ENCODE assay signal across 9 mouse cellular contexts in the genomic region with DNA sequence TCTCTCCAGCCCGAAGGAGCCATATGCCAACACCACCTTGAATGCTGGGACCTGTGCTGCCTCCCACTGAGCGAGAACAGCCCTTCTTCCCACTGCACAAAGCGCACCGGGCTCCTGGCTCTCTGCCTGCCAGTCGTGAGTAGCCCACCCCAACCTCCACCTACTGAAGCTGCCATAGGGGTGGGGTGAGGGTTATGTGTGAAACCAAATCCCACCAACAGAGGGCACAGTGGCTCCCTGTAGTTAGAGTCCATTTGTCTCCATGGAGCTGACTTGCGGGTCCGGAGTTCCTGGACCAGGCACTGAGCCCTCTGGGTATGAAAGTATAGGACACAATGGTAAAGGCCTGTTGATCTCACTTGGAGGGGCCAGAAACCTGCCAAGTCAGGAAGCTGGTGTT. TPM values are rescaled to one million over a fixed set of nuclear protein-coding genes. Genes with fewer than 3 reads are reported as not detected.
DNase-seq lines count a peak whose midpoint lies in the region; ATAC-seq and TF ChIP-seq lines count a peak whose summit lies in the region.
"Had no signal": no experiment of that assay in that cellular context is flagged by ENCODE, and none has a peak within 500 bp of the region (broad histone marks: within the 10 kb centered on the region; RNA-seq: fewer than 3 reads in every experiment).

No protein-coding gene starts in this region.

- no peak overlapping the region for H3K9ac ChIP-seq in forebrain, postnatal 0 days

- no peak overlapping the region for H3K27ac ChIP-seq in gastrocnemius, adult 2 months
- H3K27ac ChIP-seq in forebrain, postnatal 0 days (ENCODE audit: low read depth, low read length), result no peak overlapping the region

- peak; percentile 61 for TF ChIP-seq CTCF in gastrocnemius, adult 2 months (IDR thresholded peaks at IDR 0.05)
- TF ChIP-seq CTCF in forebrain, postnatal 0 days (IDR thresholded peaks at IDR 0.05; ENCODE audit: low read depth), result peak; percentile 63

- H3K9me3 ChIP-seq in forebrain, postnatal 0 days (ENCODE audit: low read length), result no peaks in the 10 kb centered on the region

- no peaks in the 10 kb centered on the region for H3K4me1 ChIP-seq in forebrain, postnatal 0 days (ENCODE audit: insufficient read depth)

- no peaks in the 10 kb centered on the region for H3K27me3 ChIP-seq in forebrain, postnatal 0 days (ENCODE audit: insufficient read depth, low read length)

- H3K36me3 ChIP-seq in forebrain, postnatal 0 days (ENCODE audit: insufficient read depth), result no peaks in the 10 kb centered on the region

- H3K4me3 ChIP-seq in gastrocnemius, adult 2 months, result no peak overlapping the region
- no peak overlapping the region for H3K4me3 ChIP-seq in forebrain, postnatal 0 days (ENCODE audit: low read depth, low read length)

- no peak overlapping the region for H3K4me2 ChIP-seq in forebrain, postnatal 0 days (ENCODE audit: low read depth)

- no peak for DNase-seq in gastrocnemius, adult 2 months
- no peak for DNase-seq in gastrocnemius, postnatal 14 days
- DNase-seq in 3T3-L1 (ENCODE audit: low read depth, low spot score) (peak; percentile 68), R1 (ENCODE audit: low read depth, low spot score) (peak; percentile 80)
- DNase-seq in forebrain, postnatal 0 days, result peak; percentile 37
- DNase-seq in lung, postnatal 10 days, result peak; percentile 63
- peak; percentile 33 to 34 for DNase-seq in thymus, postnatal 36 days
- DNase-seq in layer of hippocampus, postnatal 36 days, result no peak

- peak; percentile 30; the same call in 1 of the 2 replicates for ATAC-seq in forebrain, postnatal 0 days

- WGBS in forebrain, postnatal 0 days, result 10% methylated on average over 7 of the region's 7 CpGs

- intact Hi-C loops in gastrocnemius, adult 2 months (cut with DNase I), result no loop called here
- intact Hi-C loops in gastrocnemius, postnatal 14 days (cut with DNase I; ENCODE audit: low total_unique reads), result loop anchor here (5.0 kb wide), 2 partner anchors 78 to 283 kb away; no protein-coding TSS in a partner anchor

RNA-seq across cellular contexts. Expression of a gene that starts 10.2 kb away (rescaled TPM):
- not detected for total RNA-seq in gastrocnemius, adult 2 months (2021)
- total RNA-seq in gastrocnemius, postnatal 14 days (2021), result not detected
- total RNA-seq in forebrain, postnatal 0 days (2014; rRNA removed), result not detected in 2 replicates
- polyA plus RNA-seq in forebrain, postnatal 0 days (2015; fragmentation: Nextera tagmentation; extraction: Ambion mirVana), result not detected in 2 replicates
- total RNA-seq in layer of hippocampus, postnatal 36 days (2021), result not detected
- total RNA-seq: left cerebral cortex, postnatal 10 days had no signal

RNA-seq across cellular contexts. Expression of a gene that starts 11.7 kb away (rescaled TPM):
- total RNA-seq in gastrocnemius, adult 2 months (2021), result not detected
- total RNA-seq in gastrocnemius, postnatal 14 days (2021), result not detected
- total RNA-seq in forebrain, postnatal 0 days (2014; rRNA removed), result 7.9 and 10.3 TPM in 2 replicates
- polyA plus RNA-seq in forebrain, postnatal 0 days (2015; fragmentation: Nextera tagmentation; extraction: Ambion mirVana), result 11.8 and 13.3 TPM in 2 replicates
- total RNA-seq in layer of hippocampus, postnatal 36 days (2021), result under 1 TPM in 1 of 2 experiments, not detected in 1; 0.27 TPM

Comparison
In these comparisons a context has a peak if more than half of its experiments do, and no peak if none do; other contexts are left out.
1. DNase-seq: peak in 3T3-L1 (single experiment), R1 (single experiment), forebrain, postnatal 0 days (single experiment), lung, postnatal 10 days (single experiment) and thymus, postnatal 36 days (2 of 2); none in gastrocnemius, adult 2 months (single experiment), gastrocnemius, postnatal 14 days (single experiment) and layer of hippocampus, postnatal 36 days (0 of 2).